Mouse (Mus musculus) left cerebral cortex, adult 11 months (tissue): ENCODE results near the gene Cdk17.

Experiments used
- DNase-seq: peaks from one replicate; pipeline ENCODE4 v3.0.0; 2022; ENCODE audit warnings: low spot score

Gene Cdk17

GRCm38 (mm10) chr10:93288336-93288735, 127.7 kb downstream of the Cdk17 start:
- DNase-seq = no peak

- DNase-seq = no peak
Measured at GRCm38 (mm10) chr10:93289404-93289803, 128.7 kb downstream of the Cdk17 start.

GRCm38 (mm10) chr10:93291352-93291751, 130.7 kb downstream of the Cdk17 start:
- no peak for DNase-seq

- no peak for DNase-seq
Measured at GRCm38 (mm10) chr10:93291843-93292242, 131.2 kb downstream of the Cdk17 start.

- no peak for DNase-seq
Measured at GRCm38 (mm10) chr10:93293621-93294020, 132.9 kb downstream of the Cdk17 start.

GRCm38 (mm10) chr10:93294547-93295219, 134.0 kb downstream of the Cdk17 start:
- DNase-seq = no peak

GRCm38 (mm10) chr10:93297774-93298173, 137.1 kb downstream of the Cdk17 start:
- no peak for DNase-seq

- DNase-seq = no peak
Measured at GRCm38 (mm10) chr10:93298208-93298607, 137.5 kb downstream of the Cdk17 start.

- no peak for DNase-seq
Measured at GRCm38 (mm10) chr10:93301831-93302230, 141.2 kb downstream of the Cdk17 start.

GRCm38 (mm10) chr10:93303231-93303630, 142.6 kb downstream of the Cdk17 start:
- no peak for DNase-seq

GRCm38 (mm10) chr10:93305946-93306345, 145.3 kb downstream of the Cdk17 start:
- DNase-seq = no peak

- DNase-seq = no peak
Measured at GRCm38 (mm10) chr10:93306367-93306766, 145.7 kb downstream of the Cdk17 start.

GRCm38 (mm10) chr10:93309131-93309933, 148.7 kb downstream of the Cdk17 start:
- no peak for DNase-seq

GRCm38 (mm10) chr10:93309934-93310621, 149.4 kb downstream of the Cdk17 start:
- DNase-seq = no peak

- DNase-seq = no peak
Measured at GRCm38 (mm10) chr10:93310721-93311411, 150.2 kb downstream of the Cdk17 start, which contains the start of gene Elk3. Gene Elk3 (minus strand): TSS chr10:93311135.

- no peak for DNase-seq
Measured at GRCm38 (mm10) chr10:93311576-93311975, 150.9 kb downstream of the Cdk17 start.
